Mouse (Mus musculus) cortical plate, adult 2 months (tissue): ENCODE data around the gene 1700023F06Rik.

Source experiments
- CTCF ChIP-seq: fragments of 200-500 bp; IDR thresholded peaks from 2 replicates; pipeline ENCODE4 v1.5.1; 2011; ENCODE audit warnings: mild to moderate bottlenecking, control low read depth, low read length; ENCODE audit not compliant: insufficient read depth; ENCODE audit errors: extremely low read depth
- POLR2A ChIP-seq: fragments of 200-500 bp; IDR thresholded peaks from 2 replicates; pipeline ENCODE4 v1.6.1; 2011; ENCODE audit warnings: mild to moderate bottlenecking, low read length, control low read depth; ENCODE audit not compliant: insufficient read depth; ENCODE audit errors: extremely low read depth

DNA sequence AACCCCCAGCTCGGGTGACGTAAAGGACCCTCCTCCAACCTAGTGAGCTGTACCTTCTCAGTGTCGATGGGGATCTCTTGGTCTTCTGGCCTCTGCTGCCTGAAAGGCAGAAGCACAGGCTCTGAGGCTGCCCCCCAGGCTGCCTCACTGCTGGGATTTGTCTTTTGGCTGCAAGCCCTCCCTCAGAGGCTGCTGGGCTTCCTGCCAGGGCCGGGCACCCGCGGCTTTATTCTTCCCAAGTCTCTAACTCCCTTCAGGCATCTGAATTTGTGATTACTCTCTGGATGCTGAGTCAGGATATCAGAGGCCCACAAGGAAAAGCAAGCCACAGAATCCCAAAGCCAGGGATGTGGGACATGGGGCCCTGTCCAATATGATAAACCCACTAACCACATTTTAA lies 6.7 kb downstream of the 1700023F06Rik start:
- TF ChIP-seq CTCF (no peak), POLR2A (no peak)
